Comparison of ENCODE assay signal across 14 mouse cellular contexts in genomic region chr10:69605211-69605610, GRCm38 (mm10).
DNase-seq lines count a peak whose midpoint lies in the region; ATAC-seq and TF ChIP-seq lines count a peak whose summit lies in the region.
"Had no signal": no experiment of that assay in that cellular context is flagged by ENCODE, and none has a peak within 500 bp of the region (broad histone marks: within the 10 kb centered on the region; RNA-seq: fewer than 3 reads in every experiment).

No protein-coding gene starts in this region.

- peak overlapping the region; percentile 36 for H3K4me3 ChIP-seq in cerebellum, adult 2 months (replicated peaks; ENCODE audit: insufficient read depth, low read depth, low read length)
- H3K4me3 ChIP-seq in heart, embryonic 13.5 days: no peak overlapping the region
- no peak overlapping the region for H3K4me3 ChIP-seq in neural tube, embryonic 13.5 days
- no peak overlapping the region for H3K4me3 ChIP-seq in intestine, embryonic 15.5 days (replicated peaks)
- H3K4me3 ChIP-seq: heart, adult 2 months; liver, embryonic 12.5 days; midbrain, embryonic 12.5 days had no signal

- H3K9me3 ChIP-seq in heart, embryonic 13.5 days: no peaks in the 10 kb centered on the region
- no peaks in the 10 kb centered on the region for H3K9me3 ChIP-seq in neural tube, embryonic 13.5 days
- H3K9me3 ChIP-seq in intestine, embryonic 15.5 days: no peaks in the 10 kb centered on the region
- H3K9me3 ChIP-seq: liver, embryonic 12.5 days; midbrain, embryonic 12.5 days had no signal

- intact Hi-C loops in heart, postnatal 25 days (cut with DNase I): no loop called here

- 12% methylated on average over 12 of the region's 12 CpGs for WGBS in cerebellum, adult 2 months
- 22% methylated on average over 12 of the region's 12 CpGs for WGBS in heart, embryonic 13.5 days
- WGBS in neural tube, embryonic 13.5 days: 32% methylated on average over 12 of the region's 12 CpGs
- 63% methylated on average over 12 of the region's 12 CpGs for WGBS in intestine, embryonic 15.5 days

- no peaks in the 10 kb centered on the region for H3K27me3 ChIP-seq in cerebellum, adult 2 months (ENCODE audit: control insufficient read depth, insufficient read depth, low read length)
- no peaks in the 10 kb centered on the region for H3K27me3 ChIP-seq in heart, embryonic 13.5 days (replicated peaks)
- no peaks in the 10 kb centered on the region for H3K27me3 ChIP-seq in neural tube, embryonic 13.5 days
- no peaks in the 10 kb centered on the region for H3K27me3 ChIP-seq in intestine, embryonic 15.5 days (replicated peaks)
- H3K27me3 ChIP-seq: liver, embryonic 12.5 days; midbrain, embryonic 12.5 days had no signal

- no peak for TF ChIP-seq POLR2A in cerebellum, adult 2 months (IDR thresholded peaks at IDR 0.05; ENCODE audit: borderline replicate concordance, insufficient read depth, low read length)

- DNase-seq in cerebellum, adult 2 months: peak in 1 of 2 experiments; percentile 33
- no peak for DNase-seq in cerebellum, adult 18-20 months
- DNase-seq in heart, postnatal 25 days (ENCODE audit: low spot score): no peak
- no peak for DNase-seq in neural tube, embryonic 10.5 days (ENCODE audit: extremely low spot score, low spot score)
- DNase-seq in adrenal gland, postnatal 25 days: no peak
- DNase-seq: heart, adult 2 months; kidney, adult 18-20 months; kidney, postnatal 36 days; lung, postnatal 10 days had no signal

- no peaks in the 10 kb centered on the region; the same call in 1 of the 2 replicates for H3K4me1 ChIP-seq in cerebellum, adult 2 months (ENCODE audit: control insufficient read depth, insufficient read depth, low read length)
- H3K4me1 ChIP-seq in heart, embryonic 13.5 days: peaks cover 17% of the 10 kb centered on the region
- H3K4me1 ChIP-seq in neural tube, embryonic 13.5 days (replicated peaks): peaks cover 58% of the 10 kb centered on the region
- no peaks in the 10 kb centered on the region for H3K4me1 ChIP-seq in intestine, embryonic 15.5 days (replicated peaks)
- H3K4me1 ChIP-seq: liver, embryonic 12.5 days had no signal

- no peaks in the 10 kb centered on the region; the same call in 1 of the 2 replicates for H3K36me3 ChIP-seq in heart, embryonic 13.5 days
- 0 out of 2 replicates have a peak, but pooled peaks cover 5% of the 10 kb centered on the region for H3K36me3 ChIP-seq in neural tube, embryonic 13.5 days
- no peaks in the 10 kb centered on the region for H3K36me3 ChIP-seq in intestine, embryonic 15.5 days
- H3K36me3 ChIP-seq: liver, embryonic 12.5 days; midbrain, embryonic 12.5 days had no signal

- peak overlapping the region; percentile 62 for H3K9ac ChIP-seq in heart, embryonic 13.5 days
- H3K9ac ChIP-seq in neural tube, embryonic 13.5 days: peak overlapping the region; percentile 49; the same call in 1 of the 2 replicates
- no peak overlapping the region for H3K9ac ChIP-seq in intestine, embryonic 15.5 days
- H3K9ac ChIP-seq: liver, embryonic 12.5 days; midbrain, embryonic 12.5 days had no signal

- TF ChIP-seq CTCF in cerebellum, adult 2 months (IDR thresholded peaks at IDR 0.05; ENCODE audit: borderline replicate concordance, insufficient read depth, low read depth, low read length): no peak

- no peak for ATAC-seq in heart, embryonic 13.5 days (ENCODE audit: extremely low read depth, insufficient number of reproducible peaks, low FRiP score, low TSS enrichment)
- ATAC-seq in neural tube, embryonic 13.5 days (ENCODE audit: low read depth): no peak
- no peak for ATAC-seq in intestine, embryonic 15.5 days
- ATAC-seq: liver, embryonic 12.5 days had no signal

- peak overlapping the region; percentile 44 for H3K4me2 ChIP-seq in heart, embryonic 13.5 days
- H3K4me2 ChIP-seq in neural tube, embryonic 13.5 days: peak overlapping the region; percentile 22
- H3K4me2 ChIP-seq in intestine, embryonic 15.5 days (replicated peaks): no peak overlapping the region
- H3K4me2 ChIP-seq: liver, embryonic 12.5 days; midbrain, embryonic 12.5 days had no signal

- H3K27ac ChIP-seq in cerebellum, adult 2 months (ENCODE audit: insufficient read depth, low read length): no peak overlapping the region
- H3K27ac ChIP-seq in heart, embryonic 13.5 days (replicated peaks): no peak overlapping the region
- H3K27ac ChIP-seq in neural tube, embryonic 13.5 days (replicated peaks): peak overlapping the region; percentile 74
- no peak overlapping the region for H3K27ac ChIP-seq in intestine, embryonic 15.5 days
- H3K27ac ChIP-seq: heart, adult 2 months; liver, embryonic 12.5 days; midbrain, embryonic 12.5 days had no signal
